Mouse (Mus musculus): Measurements from ENCODE around the gene D130043K22Rik. TPM values are rescaled to one million over a fixed set of nuclear protein-coding genes. Genes with fewer than 3 reads are reported as not detected.

The D130043K22Rik gene
- polyA plus RNA-seq, 1 experiment from 2014 or later = 0.58 TPM

DNA sequence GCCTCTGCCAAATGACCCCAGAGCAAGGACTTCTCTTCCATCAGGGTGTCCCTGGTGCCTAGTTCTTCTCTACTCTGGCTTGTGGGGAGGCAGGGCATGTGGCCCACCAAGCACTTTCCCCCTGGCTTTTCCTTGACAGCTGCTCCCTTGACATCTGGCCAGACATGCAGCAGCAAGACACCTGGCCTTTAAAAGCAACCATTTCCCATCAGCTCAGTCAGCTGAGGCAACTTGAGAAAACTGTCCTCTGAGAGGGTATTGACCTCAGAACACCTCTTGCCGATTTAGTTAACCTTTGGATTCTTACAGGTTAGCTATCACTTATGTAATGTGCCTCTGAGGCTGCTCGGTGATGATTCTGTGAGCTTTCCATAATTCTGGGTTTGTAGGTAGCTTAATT, 48.9 kb downstream of the D130043K22Rik start:
- no peak for ATAC-seq (ENCODE audit: low FRiP score, low TSS enrichment)
- no peak overlapping the region for H3K27ac ChIP-seq (replicated peaks)
- no peak overlapping the region for H3K4me3 ChIP-seq (ENCODE audit: low read depth, low read length)
- H3K9me3 ChIP-seq (ENCODE audit: control insufficient read depth, low read length) = no peaks in the 10 kb centered on the region
- no peaks in the 10 kb centered on the region for H3K27me3 ChIP-seq (ENCODE audit: control insufficient read depth, insufficient read depth, low read length)
- H3K4me1 ChIP-seq (replicated peaks; ENCODE audit: control insufficient read depth, insufficient read depth) = no peaks in the 10 kb centered on the region
- H3K9ac ChIP-seq (ENCODE audit: low read length) = no peak overlapping the region
- no peak for TF ChIP-seq CTCF (IDR thresholded peaks at IDR 0.05; ENCODE audit: low read depth)
- no peak for TF ChIP-seq EP300 (optimal IDR thresholded peaks at IDR 0.05)
- H3K4me2 ChIP-seq (replicated peaks; ENCODE audit: low read depth) = no peak overlapping the region
- DNase-seq (ENCODE audit: low spot score) = no peak
- 63% methylated on average over 2 of the region's 2 CpGs for WGBS
- no peaks in the 10 kb centered on the region for H3K36me3 ChIP-seq (ENCODE audit: control insufficient read depth, insufficient read depth, low read length)

GRCm38 (mm10) chr13:24901916-24902315, 57.0 kb downstream of the D130043K22Rik start:
- TF ChIP-seq EP300 (optimal IDR thresholded peaks at IDR 0.05) = no peak
- TF ChIP-seq CTCF (IDR thresholded peaks at IDR 0.05; ENCODE audit: low read depth) = no peak
- H3K9me3 ChIP-seq (ENCODE audit: control insufficient read depth, low read length) = no peaks in the 10 kb centered on the region
- H3K4me1 ChIP-seq (replicated peaks; ENCODE audit: control insufficient read depth, insufficient read depth) = no peaks in the 10 kb centered on the region
- H3K27ac ChIP-seq (replicated peaks) = no peak overlapping the region
- no peak overlapping the region for H3K9ac ChIP-seq (ENCODE audit: low read length)
- no peak overlapping the region for H3K4me2 ChIP-seq (replicated peaks; ENCODE audit: low read depth)
- ATAC-seq (ENCODE audit: low FRiP score, low TSS enrichment) = no peak
- no peak overlapping the region for H3K4me3 ChIP-seq (ENCODE audit: low read depth, low read length)
- H3K36me3 ChIP-seq (ENCODE audit: control insufficient read depth, insufficient read depth, low read length) = no peaks in the 10 kb centered on the region
- 88% methylated on average over 2 of the region's 2 CpGs for WGBS
- DNase-seq (ENCODE audit: low spot score) = no peak
- H3K27me3 ChIP-seq (ENCODE audit: control insufficient read depth, insufficient read depth, low read length) = no peaks in the 10 kb centered on the region

DNA sequence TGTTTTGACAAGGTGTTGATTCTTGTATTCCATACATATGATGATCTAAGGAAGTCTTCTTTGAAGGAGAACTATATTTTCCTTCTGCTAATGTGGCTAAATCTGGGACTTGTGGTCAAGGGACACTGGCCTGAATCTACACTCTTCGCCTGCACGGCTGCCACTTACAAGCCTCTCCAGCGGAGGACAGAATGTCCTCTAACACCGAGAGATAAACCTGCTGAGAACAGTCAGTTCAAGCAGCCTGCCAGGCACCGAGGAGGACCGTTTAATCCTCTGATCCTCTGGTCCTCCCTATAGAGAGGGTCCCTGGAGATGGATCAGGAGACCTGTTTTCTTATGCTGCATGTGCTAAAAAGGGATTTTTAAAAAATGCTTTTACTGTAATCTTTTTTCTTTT, 58.5 kb downstream of the D130043K22Rik start:
- no peak for DNase-seq (ENCODE audit: low spot score)
- TF ChIP-seq EP300 (optimal IDR thresholded peaks at IDR 0.05) (no peak), CTCF (IDR thresholded peaks at IDR 0.05; ENCODE audit: low read depth) (no peak)
- Histone ChIP-seq H3K36me3 (ENCODE audit: control insufficient read depth, insufficient read depth, low read length) (no peaks in the 10 kb centered on the region), H3K4me1 (replicated peaks; ENCODE audit: control insufficient read depth, insufficient read depth) (no peaks in the 10 kb centered on the region), H3K27ac (replicated peaks) (no peak overlapping the region), H3K27me3 (ENCODE audit: control insufficient read depth, insufficient read depth, low read length) (no peaks in the 10 kb centered on the region), H3K9me3 (ENCODE audit: control insufficient read depth, low read length) (no peaks in the 10 kb centered on the region), H3K9ac (ENCODE audit: low read length) (no peak overlapping the region), H3K4me2 (replicated peaks; ENCODE audit: low read depth) (no peak overlapping the region), H3K4me3 (ENCODE audit: low read depth, low read length) (no peak overlapping the region)
- 74% methylated on average over 6 of the region's 6 CpGs for WGBS
- no peak for ATAC-seq (ENCODE audit: low FRiP score, low TSS enrichment)

- TF ChIP-seq EP300 (optimal IDR thresholded peaks at IDR 0.05) = no peak
- no peak for TF ChIP-seq CTCF (IDR thresholded peaks at IDR 0.05; ENCODE audit: low read depth)
- DNase-seq (ENCODE audit: low spot score) (no peak), ATAC-seq (ENCODE audit: low FRiP score, low TSS enrichment) (no peak)
- Histone ChIP-seq H3K4me2 (replicated peaks; ENCODE audit: low read depth) (no peak overlapping the region), H3K4me3 (ENCODE audit: low read depth, low read length) (no peak overlapping the region), H3K9me3 (ENCODE audit: control insufficient read depth, low read length) (no peaks in the 10 kb centered on the region), H3K36me3 (ENCODE audit: control insufficient read depth, insufficient read depth, low read length) (no peaks in the 10 kb centered on the region), H3K27ac (replicated peaks) (no peak overlapping the region), H3K27me3 (ENCODE audit: control insufficient read depth, insufficient read depth, low read length) (no peaks in the 10 kb centered on the region), H3K4me1 (replicated peaks; ENCODE audit: control insufficient read depth, insufficient read depth) (no peaks in the 10 kb centered on the region), H3K9ac (ENCODE audit: low read length) (no peak overlapping the region)
- 84% methylated on average over 12 of the region's 12 CpGs for WGBS
Measured at GRCm38 (mm10) chr13:24905422-24905821, 60.5 kb downstream of the D130043K22Rik start.

DNA sequence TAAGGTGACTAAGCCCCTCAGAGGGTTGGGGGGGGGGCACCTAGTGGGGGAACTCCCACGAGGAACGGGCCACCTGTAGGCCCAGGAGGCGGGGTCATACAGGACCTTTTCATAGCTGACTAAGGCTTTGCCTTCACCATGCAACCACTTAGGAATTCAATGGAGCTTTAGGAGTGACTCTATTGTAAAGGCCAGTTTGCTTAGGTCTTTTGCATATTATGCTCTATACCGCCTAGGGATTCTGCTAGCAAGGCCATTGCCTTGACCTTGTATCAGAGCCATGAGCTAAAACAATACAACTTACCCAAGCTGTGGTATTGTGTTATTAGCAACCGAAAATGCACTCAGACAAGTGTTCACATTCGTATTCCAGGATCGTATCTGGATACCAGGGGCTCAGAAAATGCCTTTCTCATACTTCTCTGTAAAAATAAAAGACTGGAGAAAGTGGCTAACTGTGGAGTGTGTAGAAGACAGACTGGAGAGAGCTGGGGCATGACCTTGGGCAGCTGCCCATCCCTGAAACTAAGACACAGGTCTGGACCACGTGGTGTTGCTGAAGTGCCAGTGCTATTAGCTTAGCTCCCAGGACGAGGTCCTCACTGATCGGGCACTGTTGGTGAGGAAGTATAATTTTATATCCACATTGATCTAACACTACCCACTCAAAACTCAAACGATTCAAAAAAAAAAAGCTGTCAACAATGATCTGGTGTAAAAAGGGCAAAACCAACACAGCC, 62.1 kb downstream of the D130043K22Rik start:
- Histone ChIP-seq H3K36me3 (ENCODE audit: control insufficient read depth, insufficient read depth, low read length) (no peaks in the 10 kb centered on the region), H3K27ac (replicated peaks) (no peak overlapping the region), H3K9me3 (ENCODE audit: control insufficient read depth, low read length) (no peaks in the 10 kb centered on the region), H3K9ac (ENCODE audit: low read length) (no peak overlapping the region), H3K4me3 (ENCODE audit: low read depth, low read length) (no peak overlapping the region), H3K4me2 (replicated peaks; ENCODE audit: low read depth) (no peak overlapping the region), H3K27me3 (ENCODE audit: control insufficient read depth, insufficient read depth, low read length) (no peaks in the 10 kb centered on the region), H3K4me1 (replicated peaks; ENCODE audit: control insufficient read depth, insufficient read depth) (no peaks in the 10 kb centered on the region)
- 79% methylated on average over 11 of the region's 11 CpGs for WGBS
- no peak for ATAC-seq (ENCODE audit: low FRiP score, low TSS enrichment)
- no peak for DNase-seq (ENCODE audit: low spot score)
- TF ChIP-seq CTCF (IDR thresholded peaks at IDR 0.05; ENCODE audit: low read depth) (no peak), EP300 (optimal IDR thresholded peaks at IDR 0.05) (no peak)

DNA sequence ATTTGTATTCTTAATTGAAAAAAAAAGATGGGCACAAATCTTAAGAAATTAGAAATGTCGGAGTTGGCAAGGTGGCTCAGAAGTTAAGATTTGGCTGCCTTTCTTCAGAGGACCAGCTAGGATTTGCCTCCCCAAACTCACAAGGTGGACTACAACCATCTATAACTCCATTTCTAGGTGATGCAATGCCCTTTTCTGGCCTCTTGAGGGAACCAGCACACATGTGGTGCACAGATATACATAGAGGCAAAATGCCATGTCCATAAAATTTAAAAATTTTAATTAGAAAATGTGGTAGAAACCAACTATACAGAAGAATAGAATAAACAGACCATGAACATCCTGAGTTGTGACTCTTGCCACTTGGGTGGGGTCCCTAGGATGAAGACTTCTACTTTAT, 64.2 kb downstream of the D130043K22Rik start:
- no peak overlapping the region for H3K27ac ChIP-seq (replicated peaks)
- no peaks in the 10 kb centered on the region for H3K4me1 ChIP-seq (replicated peaks; ENCODE audit: control insufficient read depth, insufficient read depth)
- no peaks in the 10 kb centered on the region for H3K36me3 ChIP-seq (ENCODE audit: control insufficient read depth, insufficient read depth, low read length)
- DNase-seq (ENCODE audit: low spot score) (no peak), ATAC-seq (ENCODE audit: low FRiP score, low TSS enrichment) (no peak)
- H3K4me2 ChIP-seq (replicated peaks; ENCODE audit: low read depth) = no peak overlapping the region
- H3K9ac ChIP-seq (ENCODE audit: low read length) = no peak overlapping the region
- no peak overlapping the region for H3K4me3 ChIP-seq (ENCODE audit: low read depth, low read length)
- H3K9me3 ChIP-seq (ENCODE audit: control insufficient read depth, low read length) = no peaks in the 10 kb centered on the region
- WGBS = 96% methylated on average over 1 of the region's 1 CpGs
- no peaks in the 10 kb centered on the region for H3K27me3 ChIP-seq (ENCODE audit: control insufficient read depth, insufficient read depth, low read length)
- TF ChIP-seq EP300 (optimal IDR thresholded peaks at IDR 0.05) (no peak), CTCF (IDR thresholded peaks at IDR 0.05; ENCODE audit: low read depth) (peak; percentile 65)

Data from stomach, postnatal 0 days (tissue).